Mouse (Mus musculus): Measurements from ENCODE around the gene Rnf8.

DNA sequence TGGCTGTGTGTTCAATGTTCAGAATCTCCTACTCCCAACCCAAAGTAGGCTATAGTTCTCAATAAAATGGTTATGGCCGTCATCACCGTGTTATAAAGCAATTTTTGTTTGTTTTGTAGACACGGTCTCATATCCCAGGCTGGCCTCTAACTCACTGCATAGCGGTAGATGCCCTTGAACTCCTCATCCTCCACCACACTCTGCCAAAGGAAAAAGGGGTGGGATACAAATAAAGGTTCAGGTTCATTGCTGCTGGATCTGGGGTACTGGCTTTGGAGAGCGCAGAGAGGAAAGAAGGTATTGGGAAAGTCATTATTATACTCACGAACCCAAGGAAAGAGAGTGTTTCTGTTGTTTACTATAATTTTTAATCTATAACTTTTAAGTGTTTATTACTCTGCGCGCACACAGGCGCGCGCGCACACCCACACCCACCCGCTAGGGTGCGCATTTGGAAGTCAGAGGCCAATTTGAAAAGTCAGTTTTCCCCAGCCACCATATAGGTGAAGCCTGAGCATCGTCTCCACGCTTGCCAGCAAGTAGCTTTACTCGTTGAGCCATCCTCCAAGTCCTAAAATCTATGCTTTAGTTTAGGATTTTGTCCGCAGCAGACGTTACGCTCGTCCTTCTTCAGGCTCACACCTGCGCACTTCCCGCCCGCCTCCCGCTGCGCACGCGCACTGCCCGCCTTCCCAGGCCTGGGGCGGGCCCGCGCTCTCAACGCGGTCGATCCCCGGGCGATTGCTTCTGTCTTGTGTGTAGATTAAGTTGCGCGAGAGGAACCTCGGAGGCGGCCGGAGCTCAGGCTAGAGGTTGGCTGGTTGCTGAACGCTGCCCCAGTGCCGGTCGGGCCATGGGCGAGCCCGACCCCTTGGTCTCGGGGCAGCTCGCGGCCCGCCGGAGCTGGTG, at the start of gene Rnf8, which contains the start of gene Gm28043:
- TF ChIP-seq CTCF (IDR thresholded peaks at IDR 0.05; ENCODE audit: low read depth, low read length), result peak; percentile 74
- TF ChIP-seq POLR2A (IDR thresholded peaks at IDR 0.05; ENCODE audit: borderline replicate concordance, low read depth, low read length), result no peak
